8 mouse cellular contexts compared by ENCODE assay signal in genomic region chr14:56776571-56777238, GRCm38 (mm10). TPM values are rescaled to one million over a fixed set of nuclear protein-coding genes. Genes with fewer than 3 reads are reported as not detected.
DNase-seq lines count a peak whose midpoint lies in the region; ATAC-seq and TF ChIP-seq lines count a peak whose summit lies in the region.

No protein-coding gene starts in this region.

- peaks cover 26% of the 10 kb centered on the region for H3K4me1 ChIP-seq in heart, embryonic 15.5 days (replicated peaks)
- peaks cover 10 to 11% of the 10 kb centered on the region in 2 experiments for H3K4me1 ChIP-seq in MEL (ENCODE audit: control insufficient read depth in 1 of 2, insufficient read depth in 2 of 2, low read length in 2 of 2)
- peaks cover 19% of the 10 kb centered on the region; the same call in 1 of the 2 replicates for H3K4me1 ChIP-seq in forebrain, postnatal 0 days (ENCODE audit: insufficient read depth)

- TF ChIP-seq POLR2A in MEL (IDR thresholded peaks at IDR 0.05; ENCODE audit: control insufficient read depth in 1 of 2, insufficient read depth in 1 of 2, low read depth in 1 of 2, low read length in 2 of 2, poor library complexity in 1 of 2) = no peak

- no peaks in the 10 kb centered on the region for H3K9me3 ChIP-seq in heart, embryonic 15.5 days (replicated peaks)
- H3K9me3 ChIP-seq in MEL (replicated peaks; ENCODE audit: insufficient read depth, low read length) = no peaks in the 10 kb centered on the region
- no peaks in the 10 kb centered on the region for H3K9me3 ChIP-seq in forebrain, postnatal 0 days (ENCODE audit: low read length)

- 25% methylated on average over 11 of the region's 11 CpGs for WGBS in heart, embryonic 15.5 days
- WGBS in forebrain, postnatal 0 days = 24% methylated on average over 11 of the region's 11 CpGs
- WGBS in macrophage (ENCODE audit: missing documents) = 20% methylated on average over 7 of the region's 11 CpGs

- ATAC-seq in heart, embryonic 15.5 days (replicated peaks; ENCODE audit: insufficient number of reproducible peaks, insufficient read depth, low FRiP score, low read depth) = no peak
- no peak for ATAC-seq in forebrain, postnatal 0 days

- no peak for TF ChIP-seq RAD21 in MEL (IDR thresholded peaks at IDR 0.05; ENCODE audit: low read depth, low read length)

- H3K27me3 ChIP-seq in heart, embryonic 15.5 days = no peaks in the 10 kb centered on the region
- no peaks in the 10 kb centered on the region for H3K27me3 ChIP-seq in MEL (ENCODE audit: control insufficient read depth in 1 of 2, insufficient read depth in 2 of 2, low read length in 2 of 2)
- no peaks in the 10 kb centered on the region for H3K27me3 ChIP-seq in forebrain, postnatal 0 days (ENCODE audit: insufficient read depth, low read length)

- TF ChIP-seq EP300 in MEL (IDR thresholded peaks at IDR 0.05; ENCODE audit: low read depth in 1 of 2, low read length in 2 of 2) = no peak

- DNase-seq in heart, postnatal 25 days (ENCODE audit: low spot score) = no peak
- peak; percentile 62 for DNase-seq in MEL (ENCODE audit: low read depth, low spot score)
- DNase-seq in forebrain, postnatal 0 days = no peak
- DNase-seq in thymus, postnatal 36 days = peak; percentile 40 to 65
- no peak for DNase-seq in adrenal gland, postnatal 14 days
- DNase-seq in gastrocnemius, adult 18-20 months (ENCODE audit: low spot score) = no peak

- peak in 1 of 3 experiments; percentile 10; a peak in 1 of 6 replicates for TF ChIP-seq CTCF in MEL (IDR thresholded peaks at IDR 0.05 in 2 of 3, conservative IDR thresholded peaks at IDR 0.05 in 1 of 3; ENCODE audit: control insufficient read depth in 1 of 3, insufficient read depth in 1 of 3, low read depth in 2 of 3, low read length in 3 of 3, poor library complexity in 1 of 3, severe bottlenecking in 1 of 3)
- TF ChIP-seq CTCF in forebrain, postnatal 0 days (IDR thresholded peaks at IDR 0.05; ENCODE audit: low read depth) = no peak

- H3K36me3 ChIP-seq in heart, embryonic 15.5 days = peaks cover 4% of the 10 kb centered on the region
- peaks cover 5 to 32% of the 10 kb centered on the region in 2 experiments for H3K36me3 ChIP-seq in MEL (ENCODE audit: control insufficient read depth in 1 of 2, insufficient read depth in 2 of 2, low read length in 2 of 2)
- H3K36me3 ChIP-seq in forebrain, postnatal 0 days (ENCODE audit: insufficient read depth) = peaks cover 4% of the 10 kb centered on the region
- 0 out of 2 replicates have a peak, but pooled peaks cover 1% of the 10 kb centered on the region for H3K36me3 ChIP-seq in macrophage (ENCODE audit: inconsistent target)

- H3K9ac ChIP-seq in heart, embryonic 15.5 days = peak overlapping the region; percentile 95
- peak overlapping the region; percentile 90 for H3K9ac ChIP-seq in MEL (ENCODE audit: control insufficient read depth, low read depth, low read length, poor library complexity, severe bottlenecking)
- peak overlapping the region; percentile 93 for H3K9ac ChIP-seq in forebrain, postnatal 0 days

- H3K79me2 ChIP-seq in MEL (ENCODE audit: control insufficient read depth, insufficient read depth, low read length, poor library complexity) = peaks cover 58% of the 10 kb centered on the region
- peaks cover 60% of the 10 kb centered on the region for H3K79me2 ChIP-seq in macrophage (ENCODE audit: inconsistent target)

- intact Hi-C loops in heart, postnatal 25 days (cut with DNase I) = loop anchor here (5.0 kb wide), 1 partner anchor 109 kb away; the partner anchor contains the start of gene Mphosph8

- H3K27ac ChIP-seq in heart, embryonic 15.5 days = no peak overlapping the region
- H3K27ac ChIP-seq in MEL (ENCODE audit: control insufficient read depth, low read depth, low read length) (no peak overlapping the region), macrophage (no peak overlapping the region)
- peak overlapping the region; percentile 98; the same call in 1 of the 2 replicates for H3K27ac ChIP-seq in forebrain, postnatal 0 days (ENCODE audit: low read depth, low read length)

- peak overlapping the region; percentile 99 for H3K4me3 ChIP-seq in heart, embryonic 15.5 days
- H3K4me3 ChIP-seq in MEL (ENCODE audit: control insufficient read depth in 1 of 2, insufficient read depth in 1 of 2, low read depth in 2 of 2, low read length in 2 of 2) = peak overlapping the region; percentile 74 to 97
- peak overlapping the region; percentile 73 for H3K4me3 ChIP-seq in forebrain, postnatal 0 days (ENCODE audit: low read depth, low read length)
- H3K4me3 ChIP-seq in macrophage (ENCODE audit: inconsistent target) = peak overlapping the region; percentile 74

- peak overlapping the region; percentile 86 for H3K4me2 ChIP-seq in heart, embryonic 15.5 days
- peak overlapping the region; percentile 64 for H3K4me2 ChIP-seq in forebrain, postnatal 0 days (ENCODE audit: low read depth)

TF ChIP-seq in MEL, 35 proteins besides CTCF, POLR2A, EP300 and RAD21:
- TF ChIP-seq HCFC1 (IDR thresholded peaks at IDR 0.05; ENCODE audit: low read depth, low read length) (no peak), CHD2 (IDR thresholded peaks at IDR 0.05; ENCODE audit: low read length) (no peak), TBP (IDR thresholded peaks at IDR 0.05; ENCODE audit: low read depth, low read length) (peak; percentile 68), MAX (IDR thresholded peaks at IDR 0.05; ENCODE audit: low read length) (no peak), KAT2A (conservative IDR thresholded peaks at IDR 0.05; ENCODE audit: low read depth, low read length) (no peak), SIN3A (IDR thresholded peaks at IDR 0.05; ENCODE audit: low read length) (no peak), NRF1 (IDR thresholded peaks at IDR 0.05; ENCODE audit: insufficient read depth, low read depth, low read length, poor library complexity, severe bottlenecking) (no peak), ZKSCAN1 (IDR thresholded peaks at IDR 0.05; ENCODE audit: low read depth, low read length) (no peak), ZNF384 (IDR thresholded peaks at IDR 0.05; ENCODE audit: low read depth, low read length) (peak; percentile 55), ZMIZ1 (IDR thresholded peaks at IDR 0.05; ENCODE audit: low read depth, low read length) (no peak), NELFE (IDR thresholded peaks at IDR 0.05; ENCODE audit: low read depth, low read length) (no peak)

RNA-seq across cellular contexts. Expression of gene Pspc1, which starts 1.4 kb away (rescaled TPM):
- 16.8 and 18.5 TPM in 2 replicates for polyA plus RNA-seq in heart, embryonic 15.5 days (2015; fragmentation: Nextera tagmentation; extraction: Ambion mirVana)
- 10 to 100 TPM; 13.1 to 14.6 TPM for total RNA-seq in heart, postnatal 25 days (2021)
- total RNA-seq in MEL (2012; rRNA removed) = 48.7 and 48.8 TPM in 2 replicates
- polyA plus RNA-seq in MEL (2012; ENCODE audit: insufficient read depth in 1 of 2, insufficient read length in 2 of 2, low read depth in 1 of 2, low replicate concordance in 2 of 2, missing spikeins in 1 of 2) = 10 to 100 TPM; 36.1 to 68.2 TPM
- total RNA-seq in forebrain, postnatal 0 days (2014; rRNA removed) = 56.6 and 59.6 TPM in 2 replicates
- 33.1 and 39.1 TPM in 2 replicates for polyA plus RNA-seq in forebrain, postnatal 0 days (2015; fragmentation: Nextera tagmentation; extraction: Ambion mirVana)
- 100 to 1,000 TPM in 25 of 26 experiments, 10 to 100 TPM in 1; 89.3 to 268 (median 179) TPM for total RNA-seq in macrophage (2018; cell fraction: chromatin; rRNA removed)
- total RNA-seq in macrophage (2018; cell fraction: cytosol; rRNA removed) = 10 to 100 TPM in 20 of 26 experiments, 1 to 10 TPM in 6; 7.2 to 19.0 (median 12.4) TPM
- 100 to 1,000 TPM in 6 of 26 experiments, 10 to 100 TPM in 20; 32.9 to 143 (median 71.5) TPM for total RNA-seq in macrophage (2018; cell fraction: nucleus; rRNA removed)
- 7.7 to 26.9 TPM (median 15.4 TPM) in 3 replicates for polyA plus RNA-seq in macrophage (2018)
- total RNA-seq in adrenal gland, postnatal 14 days (2021) = 31.2 and 39.2 TPM in 2 replicates
- 10 to 100 TPM in 1 of 2 experiments, 1 to 10 TPM in 1; 8.9 to 11.2 TPM for total RNA-seq in gastrocnemius, adult 18-20 months (2021)

RNA-seq across cellular contexts. Expression of gene Zmym5, which starts 34.8 kb away (rescaled TPM):
- polyA plus RNA-seq in heart, embryonic 15.5 days (2015; fragmentation: Nextera tagmentation; extraction: Ambion mirVana) = 16.7 and 17.3 TPM in 2 replicates
- total RNA-seq in heart, postnatal 25 days (2021) = 10 to 100 TPM; 20.5 to 22.4 TPM
- 6.7 and 7.5 TPM in 2 replicates for total RNA-seq in MEL (2012; rRNA removed)
- polyA plus RNA-seq in MEL (2012; ENCODE audit: insufficient read depth in 1 of 2, insufficient read length in 2 of 2, low read depth in 1 of 2, low replicate concordance in 2 of 2, missing spikeins in 1 of 2) (10 to 100 TPM; 13.2 to 36.5 TPM), macrophage (2018) (10.0 to 23.2 TPM (median 16.3 TPM) in 3 replicates)
- total RNA-seq in forebrain, postnatal 0 days (2014; rRNA removed) = 20.8 and 23.6 TPM in 2 replicates
- polyA plus RNA-seq in forebrain, postnatal 0 days (2015; fragmentation: Nextera tagmentation; extraction: Ambion mirVana) = 17.0 and 27.2 TPM in 2 replicates
- total RNA-seq in macrophage (2018; cell fraction: chromatin; rRNA removed) = 10 to 100 TPM; 47.0 to 97.9 (median 69.4) TPM
- 10 to 100 TPM in 23 of 26 experiments, 1 to 10 TPM in 3; 8.3 to 18.6 (median 13.0) TPM for total RNA-seq in macrophage (2018; cell fraction: cytosol; rRNA removed)
- 100 to 1,000 TPM in 3 of 26 experiments, 10 to 100 TPM in 23; 25.0 to 126 (median 66.7) TPM for total RNA-seq in macrophage (2018; cell fraction: nucleus; rRNA removed)
- total RNA-seq in adrenal gland, postnatal 14 days (2021) = 30.7 and 34.7 TPM in 2 replicates
- total RNA-seq in gastrocnemius, adult 18-20 months (2021) = 10 to 100 TPM; 17.8 to 18.8 TPM

Comparison
In these comparisons a context has a peak if more than half of its experiments do, and no peak if none do; other contexts are left out.
1. DNase-seq: peak in MEL (single experiment) and thymus, postnatal 36 days (2 of 2); none in heart, postnatal 25 days (single experiment), forebrain, postnatal 0 days (single experiment), adrenal gland, postnatal 14 days (single experiment) and gastrocnemius, adult 18-20 months (single experiment).
2. Peak in every context shown above with its lines, with median percentiles within 50 percentile points of each other: H3K4me3 ChIP-seq and H3K9ac ChIP-seq.